Mouse (Mus musculus) ovary, postnatal 10 days (tissue): ENCODE measurements around the gene Syne1.

Experiments used
- DNase-seq: peaks from one replicate; pipeline ENCODE4 v3.0.0; 2022; ENCODE audit warnings: low spot score

Syne1 gene

DNA sequence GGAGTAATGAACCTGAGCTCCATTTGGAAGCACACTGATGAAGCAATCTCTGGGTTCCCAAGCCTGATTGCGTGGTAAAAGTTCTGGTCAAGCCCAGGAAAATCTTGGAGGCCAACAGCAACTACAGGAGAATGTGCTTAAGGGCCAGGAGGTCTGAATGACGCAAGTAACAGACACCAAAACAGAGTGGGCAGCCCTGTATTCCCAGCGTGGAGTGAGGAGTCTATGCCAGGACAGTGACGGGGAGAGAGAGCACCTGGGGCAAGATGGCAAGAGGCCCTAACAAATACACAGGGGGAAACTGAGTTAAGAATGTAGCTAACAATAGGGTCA lies 411.4 kb downstream of the Syne1 start:
- no peak for DNase-seq

DNA sequence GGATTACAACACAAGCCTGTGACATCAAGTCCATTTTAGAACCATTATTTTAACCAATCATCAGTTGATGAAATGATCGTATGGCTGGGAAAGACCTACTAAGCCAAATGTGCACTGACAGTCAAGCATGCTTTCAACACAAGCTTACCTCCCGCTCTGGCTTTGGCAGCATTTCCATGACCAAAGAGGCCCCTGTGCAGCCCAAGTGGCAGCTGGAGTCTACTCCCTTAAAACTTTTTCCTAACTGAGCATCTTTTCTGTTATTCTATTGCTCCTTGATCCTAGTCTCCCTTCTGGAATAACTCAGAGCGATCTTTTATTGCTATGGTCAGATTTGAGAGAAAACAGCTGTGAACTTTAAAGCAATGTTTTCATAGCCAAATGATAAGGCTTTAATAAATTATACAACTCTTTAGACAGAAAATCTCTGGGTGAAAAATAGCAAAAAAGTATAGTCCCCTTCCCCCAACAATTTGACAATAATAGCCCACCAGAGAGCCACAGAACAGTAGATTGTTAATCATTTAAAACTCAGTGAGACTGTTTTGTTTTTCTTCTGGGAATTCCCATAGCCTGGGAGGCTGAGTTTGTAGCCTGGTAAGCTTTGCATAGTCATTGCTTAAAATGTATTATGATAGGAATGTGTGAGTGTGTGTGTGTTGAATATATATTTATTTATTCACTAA lies 411.9 kb downstream of the Syne1 start:
- DNase-seq, result no peak

DNA sequence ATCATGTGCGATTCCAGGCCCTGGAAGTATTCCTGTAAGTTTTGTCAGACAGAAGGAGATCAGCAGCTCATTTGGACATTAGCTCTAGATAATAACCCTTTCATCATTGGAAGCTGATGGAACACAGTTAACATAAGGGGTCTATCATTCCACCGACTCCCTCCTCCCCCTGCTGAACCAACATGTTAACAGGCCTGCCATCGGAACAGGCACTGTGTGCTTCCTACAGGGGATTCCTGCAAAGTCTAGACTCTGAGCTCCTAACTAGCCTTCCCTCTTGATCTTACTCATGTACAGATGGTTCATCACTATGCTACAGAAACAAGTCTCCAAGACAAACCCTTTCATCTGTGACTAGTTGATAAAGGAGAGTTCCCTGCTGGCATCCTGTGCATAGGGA lies 419.2 kb downstream of the Syne1 start:
- DNase-seq, result no peak

DNA sequence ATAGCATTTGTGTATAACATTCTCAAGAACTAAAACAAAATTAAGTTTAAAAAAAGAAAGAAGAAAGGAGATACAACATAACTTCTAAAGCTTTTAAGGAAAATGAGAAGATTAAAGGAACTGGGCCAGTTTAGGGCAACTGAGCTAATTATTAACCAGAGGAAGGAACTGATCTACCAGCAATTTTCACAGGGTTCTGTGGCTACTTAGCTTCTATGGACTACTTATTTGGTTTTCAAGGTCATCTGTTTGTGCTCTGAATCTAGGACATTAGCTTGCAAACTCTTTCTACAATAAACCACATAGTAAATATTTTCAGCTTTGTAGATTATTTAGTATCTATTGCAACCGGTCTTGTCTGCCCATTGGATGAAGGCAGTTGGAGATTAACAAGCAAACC lies 420.8 kb downstream of the Syne1 start:
- no peak for DNase-seq

DNA sequence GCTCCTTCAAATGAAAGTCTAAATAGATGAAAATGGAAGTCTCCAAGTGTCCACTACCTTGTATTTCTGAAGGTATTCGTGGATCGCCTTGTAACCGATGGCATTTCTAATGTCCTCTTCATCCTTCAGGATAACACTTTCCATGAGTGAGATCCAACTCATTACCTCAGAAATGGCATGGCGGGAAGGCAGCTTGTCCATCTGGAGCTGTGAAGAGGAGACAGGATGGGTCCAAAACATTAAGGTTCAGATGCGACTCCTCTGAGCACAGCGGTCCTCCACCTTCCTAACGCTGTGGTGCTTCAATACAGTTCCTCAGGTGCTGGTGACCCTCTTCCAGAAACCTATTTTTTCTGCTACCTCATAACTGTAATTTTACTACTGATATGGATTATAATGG lies 426.5 kb downstream of the Syne1 start:
- DNase-seq, result no peak

DNA sequence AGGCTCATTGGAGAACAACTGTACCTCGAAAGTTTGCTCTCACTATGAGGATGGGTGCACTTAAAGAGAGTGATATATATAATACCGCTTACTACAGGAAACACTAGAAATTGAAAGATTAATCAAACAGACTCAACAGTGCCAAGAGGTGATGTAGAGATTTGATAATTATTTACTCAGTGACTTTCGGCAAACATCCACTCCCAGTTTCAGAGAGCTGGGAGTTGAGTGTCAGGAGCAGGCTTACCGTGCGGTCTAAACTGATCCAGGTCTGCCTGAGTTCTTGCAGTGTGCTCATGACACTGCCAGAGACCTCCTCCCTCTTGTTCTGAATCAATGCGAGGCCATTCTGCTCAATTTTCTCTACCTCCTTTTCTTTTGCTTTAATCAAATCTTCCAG lies 434.6 kb downstream of the Syne1 start:
- no peak for DNase-seq

DNA sequence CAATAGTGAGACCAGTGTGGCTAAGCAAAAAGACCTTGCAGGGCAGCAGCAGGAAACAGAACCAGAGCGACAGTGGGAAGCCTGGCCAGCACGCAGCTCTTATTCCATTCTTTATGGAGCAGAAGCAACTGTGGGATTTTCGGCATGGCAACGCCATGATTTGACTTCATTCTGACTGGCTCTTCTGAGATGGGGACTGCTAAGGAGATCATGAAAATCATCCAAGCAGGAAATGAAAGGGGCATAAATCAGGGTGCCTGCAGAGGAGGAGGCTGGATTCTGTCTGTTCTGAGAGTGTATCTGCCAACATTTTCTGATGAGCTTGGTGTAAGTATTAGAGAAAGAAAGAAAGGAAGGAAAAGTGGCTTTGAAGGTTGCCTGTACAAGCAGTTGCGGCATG lies 435.1 kb downstream of the Syne1 start:
- DNase-seq, result no peak

DNA sequence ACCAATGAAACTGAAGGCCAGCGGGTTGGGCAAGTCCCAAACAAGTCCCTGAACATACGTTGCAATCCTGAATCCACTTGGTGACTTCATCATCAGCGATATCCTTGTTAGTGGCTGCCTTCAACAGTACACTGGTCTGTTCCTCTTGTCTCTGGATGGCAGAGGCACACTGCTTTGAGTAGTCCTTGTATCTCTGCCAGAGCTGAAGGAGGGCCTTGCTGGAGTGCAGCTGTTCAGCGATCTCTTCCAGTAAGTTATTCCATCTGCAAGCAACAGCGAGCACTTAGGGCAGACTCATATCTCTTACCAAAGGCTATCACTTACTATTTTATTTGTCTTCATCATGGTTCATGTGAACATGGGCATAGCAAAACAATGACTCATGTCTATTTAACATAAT lies 440.5 kb downstream of the Syne1 start:
- no peak for DNase-seq

DNA sequence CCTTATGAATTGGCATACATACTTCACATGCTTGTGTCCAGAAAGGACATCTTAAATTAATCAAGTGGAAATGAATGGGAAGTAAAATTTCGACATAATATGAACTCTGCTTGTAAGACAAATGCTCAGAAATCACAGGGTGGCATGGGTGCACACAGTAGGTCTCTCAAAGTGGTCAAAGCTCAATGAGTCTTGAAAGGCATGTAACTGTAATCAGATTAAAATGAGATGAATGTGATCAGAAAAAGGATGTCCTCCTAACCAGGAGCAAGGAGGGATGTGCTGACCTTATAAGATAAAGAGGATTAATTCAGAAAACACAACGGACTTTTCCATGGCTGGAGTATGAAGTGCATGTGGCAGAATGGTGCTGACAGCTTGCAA lies 453.5 kb downstream of the Syne1 start:
- DNase-seq, result no peak

DNA sequence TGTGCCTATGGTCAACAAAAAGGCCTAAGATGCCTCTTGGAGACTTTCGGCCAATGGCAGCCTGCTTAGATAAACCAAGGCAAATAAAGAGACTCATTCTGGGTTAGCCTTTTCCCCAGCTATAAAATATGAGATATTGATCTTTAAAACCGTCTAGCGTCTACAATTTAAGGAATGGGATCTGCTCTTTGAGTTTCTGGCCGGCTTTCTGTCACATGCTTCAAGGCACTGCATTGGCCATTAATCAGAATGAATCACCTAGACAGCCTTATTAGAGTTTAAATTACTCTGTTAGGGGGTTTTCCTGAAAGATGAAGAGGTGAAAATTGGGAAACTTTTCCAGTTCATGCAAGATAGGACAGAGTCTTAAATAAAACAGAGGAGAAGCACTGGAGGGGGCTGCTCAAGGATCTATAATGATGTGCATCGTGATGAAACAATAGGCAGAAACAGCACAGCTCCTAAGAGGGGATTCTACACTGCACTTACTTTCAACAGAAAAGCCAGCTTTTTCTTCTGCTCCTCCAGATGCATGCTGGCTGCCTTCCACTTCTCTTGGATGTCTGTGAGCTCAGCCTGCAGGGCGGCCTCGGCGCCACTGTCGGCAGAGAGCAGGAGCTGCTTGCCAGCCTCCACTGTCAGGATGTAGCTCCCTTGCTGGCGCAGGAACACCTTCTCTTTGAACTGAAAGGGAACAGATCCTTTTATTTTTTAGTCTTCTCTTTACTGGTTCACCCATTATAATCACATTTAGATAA lies 454.1 kb downstream of the Syne1 start:
- DNase-seq, result no peak

DNA sequence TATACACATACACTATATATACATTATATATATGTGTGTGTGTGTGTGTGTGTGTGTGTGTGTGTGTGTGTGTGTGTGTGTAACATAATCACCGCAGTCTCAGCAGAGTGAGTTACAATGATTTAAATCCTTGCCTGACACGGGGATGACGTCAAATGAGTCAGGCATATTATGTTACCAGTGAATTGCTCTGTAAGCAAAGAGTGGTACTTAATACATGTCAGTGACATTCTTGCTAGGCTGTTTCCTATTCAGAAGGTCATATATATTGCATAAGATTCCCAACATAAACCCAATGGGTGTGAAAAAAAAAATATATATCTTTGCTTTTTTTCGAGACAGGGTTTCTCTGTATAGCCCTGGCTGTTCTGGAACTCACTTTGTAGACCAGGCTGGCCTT lies 462.1 kb downstream of the Syne1 start:
- no peak for DNase-seq

DNA sequence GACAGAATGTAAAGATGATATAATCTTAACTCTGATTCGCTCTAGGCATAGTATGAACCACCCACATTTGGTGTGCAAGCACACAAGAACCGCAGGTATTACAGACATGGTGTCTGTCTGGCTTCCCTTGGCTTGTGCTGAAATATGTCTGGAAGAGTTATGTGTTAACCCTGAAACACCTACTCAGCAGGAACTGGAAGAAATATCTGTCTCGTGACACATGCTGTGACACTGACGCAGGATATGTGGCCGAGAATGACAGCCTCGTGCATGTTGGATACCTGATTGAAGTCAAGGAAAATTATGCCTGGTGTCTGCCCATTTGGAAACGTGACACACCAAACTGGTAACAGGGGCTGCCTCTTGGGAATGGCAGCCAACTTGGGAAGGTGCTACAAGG lies 463.9 kb downstream of the Syne1 start:
- DNase-seq, result no peak

DNA sequence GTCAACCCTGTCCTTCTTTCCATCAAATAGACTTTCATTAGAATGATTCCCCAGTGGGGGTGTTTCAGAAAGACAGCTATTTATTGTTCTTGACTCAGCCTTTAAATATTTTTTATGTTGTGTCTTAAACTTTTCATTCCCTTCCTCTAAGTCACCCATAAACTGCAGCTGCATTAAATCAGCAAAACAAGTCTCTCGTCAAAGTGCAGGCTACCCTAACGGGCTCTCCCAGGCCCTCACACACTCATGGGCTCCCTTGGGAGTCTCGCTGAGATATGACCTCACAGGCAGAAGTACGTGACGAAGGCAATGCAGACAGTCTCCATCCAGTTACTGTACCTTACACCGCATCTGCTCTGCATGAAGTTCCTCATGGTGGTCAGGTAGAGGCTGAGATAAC lies 465.0 kb downstream of the Syne1 start:
- DNase-seq, result no peak

DNA sequence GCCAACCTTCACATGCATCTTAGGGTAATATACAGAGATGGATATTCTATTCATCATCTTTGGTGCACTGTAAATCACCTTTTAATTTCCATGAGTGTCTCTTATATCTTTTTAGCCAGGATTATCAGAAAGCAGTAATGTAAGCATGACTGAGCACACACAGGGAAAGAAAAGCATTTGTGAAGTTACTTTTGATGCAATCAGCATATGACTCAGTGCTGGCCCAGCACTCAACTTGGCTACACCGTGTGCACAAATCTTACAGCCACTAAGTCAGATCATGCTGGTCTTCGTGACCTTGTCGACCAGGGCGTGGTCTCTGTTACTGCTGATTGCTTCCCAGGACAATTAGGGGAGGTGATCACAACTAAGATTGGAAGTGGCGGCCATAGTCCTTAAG lies 465.5 kb downstream of the Syne1 start:
- DNase-seq, result no peak

DNA sequence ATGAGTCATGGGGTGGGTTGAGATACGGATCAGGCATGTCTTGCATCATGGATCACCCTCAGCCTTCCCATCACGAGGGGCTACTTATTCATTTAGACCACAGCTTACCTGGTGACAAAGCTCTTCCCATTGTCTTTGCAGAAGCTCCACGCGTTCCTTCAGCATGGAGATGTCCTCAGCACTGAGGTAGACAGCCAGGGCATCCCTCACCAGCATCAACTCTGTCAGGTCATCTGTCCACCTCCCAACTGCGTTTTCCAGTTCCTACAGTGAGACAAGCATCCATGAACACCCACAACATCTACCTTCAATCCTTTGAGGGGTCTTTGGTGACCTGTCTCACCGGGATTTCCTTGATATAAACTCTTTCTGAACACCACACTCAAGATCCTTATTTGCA lies 467.6 kb downstream of the Syne1 start:
- DNase-seq, result no peak

DNA sequence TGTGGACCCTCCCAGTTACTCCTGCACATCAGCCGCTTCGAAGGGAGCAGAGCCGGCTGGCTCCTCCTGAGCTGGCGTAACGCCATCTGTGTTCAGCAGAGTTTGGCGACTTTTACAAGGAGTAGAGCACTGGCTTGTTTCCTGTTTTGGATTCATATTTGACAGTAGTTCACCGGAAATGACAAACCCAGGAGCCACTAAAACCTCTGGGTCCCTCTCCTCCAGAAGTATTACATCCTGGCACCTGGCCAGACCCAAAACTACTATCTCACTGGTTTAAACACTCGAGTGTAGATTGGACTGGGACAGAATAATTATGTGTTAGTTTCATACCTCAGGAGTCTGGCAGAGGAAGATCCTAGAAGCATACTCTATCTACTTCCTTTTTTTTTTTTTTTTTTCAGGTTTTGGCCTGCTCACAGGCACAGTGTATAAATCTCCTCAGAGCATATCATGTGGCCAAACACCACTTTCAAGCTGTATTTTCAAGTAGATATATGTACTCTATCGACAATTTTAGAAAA lies 471.3 kb downstream of the Syne1 start:
- peak; percentile 10 for DNase-seq

DNA sequence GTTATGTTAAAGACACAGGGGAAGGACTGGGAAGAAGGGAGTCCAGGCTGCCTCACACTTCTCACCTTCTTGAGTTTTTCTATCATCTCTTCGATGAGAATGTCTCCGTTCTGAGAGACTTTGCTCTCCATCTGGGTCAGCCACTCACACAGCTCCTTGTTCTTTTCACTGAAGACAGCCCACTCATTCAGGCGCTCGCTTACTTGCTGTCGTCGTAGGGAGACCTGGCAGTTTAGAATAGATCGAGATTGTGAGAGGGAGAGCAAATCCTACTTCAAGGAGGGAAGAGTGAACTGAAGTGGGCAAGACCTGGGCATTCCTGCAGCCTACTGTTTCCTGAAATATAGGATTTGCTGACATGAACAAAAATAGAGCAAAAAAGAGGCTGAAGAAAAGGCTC lies 475.6 kb downstream of the Syne1 start:
- DNase-seq, result no peak

DNA sequence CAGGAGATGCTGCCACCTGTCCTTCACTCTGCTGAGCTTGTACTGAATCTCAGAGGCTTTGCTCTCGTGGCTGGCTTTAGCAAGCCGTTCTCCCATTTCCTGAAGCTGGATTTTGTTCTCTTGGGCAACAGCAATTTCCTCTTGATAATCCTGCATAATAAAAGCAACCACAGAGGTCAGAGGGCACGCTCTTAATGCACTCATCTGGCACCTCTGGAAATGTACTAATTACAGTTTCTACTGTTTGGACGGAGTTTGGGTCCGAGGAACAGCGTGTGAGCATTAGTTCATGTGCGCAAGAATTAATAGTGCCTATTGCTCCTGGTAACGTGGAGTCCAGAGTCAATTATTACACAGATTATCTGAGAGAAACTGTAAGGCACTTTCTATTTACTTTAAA lies 479.2 kb downstream of the Syne1 start:
- DNase-seq, result no peak

DNA sequence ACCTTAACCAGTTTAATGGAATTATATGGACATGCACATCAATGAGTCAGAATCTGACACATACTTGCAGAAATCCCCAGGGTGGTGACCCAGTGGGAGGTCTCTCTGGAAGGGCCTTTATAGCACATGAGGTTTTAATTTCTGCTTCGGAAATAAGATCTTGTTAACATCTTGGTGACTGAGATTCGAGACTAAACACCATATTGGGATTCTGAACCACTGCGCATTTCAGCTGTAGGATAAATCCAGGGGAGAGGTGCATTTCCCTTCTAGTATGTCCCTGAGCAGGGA lies 480.4 kb downstream of the Syne1 start:
- no peak for DNase-seq

DNA sequence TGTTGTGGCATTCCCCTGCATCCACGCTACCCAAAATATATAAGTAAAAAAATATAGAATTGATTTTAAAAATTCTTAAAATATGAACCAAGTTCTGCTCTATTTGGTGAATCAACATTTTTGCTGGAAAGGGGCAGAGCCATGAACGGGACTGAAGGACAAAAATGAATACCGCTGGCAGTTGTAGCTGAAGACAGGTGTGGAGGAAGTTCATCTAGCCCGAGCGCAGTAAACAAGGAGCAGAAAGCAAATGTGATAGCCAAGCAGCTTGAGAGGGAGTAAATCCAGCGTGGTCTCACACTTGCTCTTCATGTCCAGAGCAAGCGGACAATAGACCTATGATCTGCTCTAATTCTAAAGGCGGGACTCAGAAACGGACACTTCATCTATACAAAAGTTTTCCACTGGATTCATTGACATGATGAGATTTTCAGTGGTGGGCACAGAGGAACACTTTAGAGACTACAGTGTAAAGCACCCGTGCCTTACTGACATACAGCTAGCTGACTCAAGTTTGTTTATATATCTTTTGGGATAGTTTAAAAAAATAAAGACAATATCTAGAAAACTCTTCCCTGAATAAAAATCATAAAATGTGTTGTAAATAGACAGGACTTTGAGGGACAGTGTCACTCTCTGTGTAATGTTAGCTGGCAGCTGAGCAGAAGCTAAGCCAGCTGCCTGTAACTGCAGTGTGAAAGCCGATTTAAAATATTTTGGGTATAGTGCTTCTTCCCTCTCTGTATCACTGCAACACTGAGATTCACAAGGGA lies 480.9 kb downstream of the Syne1 start:
- DNase-seq, result no peak

DNA sequence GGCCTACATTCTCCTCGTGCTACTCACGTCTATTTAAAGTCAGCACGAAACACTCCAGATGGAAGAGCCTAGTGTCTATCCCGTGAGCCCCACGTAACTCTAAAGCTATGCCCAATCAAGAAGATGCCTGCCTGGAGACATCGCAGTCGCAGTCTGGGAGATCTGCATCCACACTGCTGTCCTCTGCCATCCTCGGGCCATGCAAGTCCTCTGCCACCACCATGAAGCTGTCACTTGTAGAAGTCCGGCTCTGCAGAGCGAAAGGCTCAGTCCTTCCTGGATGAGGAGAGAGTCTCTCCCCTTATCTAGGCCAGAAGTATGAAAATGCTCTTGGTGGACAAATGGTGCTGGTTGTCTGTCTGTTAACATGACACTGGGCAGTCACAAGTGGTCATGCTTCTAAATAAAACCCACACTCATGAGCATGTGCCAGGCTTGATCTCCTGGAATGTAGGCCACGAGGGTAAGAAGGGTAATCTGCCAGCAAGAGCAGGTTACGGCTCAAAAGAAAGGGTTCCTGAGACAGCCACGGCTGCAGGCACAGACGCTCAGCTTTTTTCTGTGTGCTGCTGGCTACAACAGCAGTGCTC lies 482.5 kb downstream of the Syne1 start, which contains the start of gene Gm10097:
Gene Gm10097 (plus strand): TSS at position 517 of the 590 bp plus-strand sequence.
- DNase-seq, result no peak

DNA sequence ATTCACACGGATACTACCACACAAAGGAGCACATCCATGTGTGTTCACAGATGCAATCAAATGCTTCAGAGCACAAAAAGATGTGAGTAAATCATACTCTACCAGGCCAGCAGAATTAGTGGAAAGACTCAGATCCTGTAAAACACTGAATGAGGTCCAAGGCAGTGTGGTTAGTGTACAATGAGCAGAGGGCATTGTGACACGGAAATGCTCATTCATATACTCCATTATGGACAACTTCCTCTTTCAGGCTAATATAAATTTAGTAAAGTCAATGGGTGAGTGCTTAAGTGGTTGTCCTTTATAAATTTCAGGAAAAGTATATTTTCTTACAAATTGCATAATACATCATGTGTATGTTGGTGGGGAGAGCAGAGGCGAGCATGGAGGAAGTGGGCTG lies 484.2 kb downstream of the Syne1 start:
- no peak for DNase-seq

DNA sequence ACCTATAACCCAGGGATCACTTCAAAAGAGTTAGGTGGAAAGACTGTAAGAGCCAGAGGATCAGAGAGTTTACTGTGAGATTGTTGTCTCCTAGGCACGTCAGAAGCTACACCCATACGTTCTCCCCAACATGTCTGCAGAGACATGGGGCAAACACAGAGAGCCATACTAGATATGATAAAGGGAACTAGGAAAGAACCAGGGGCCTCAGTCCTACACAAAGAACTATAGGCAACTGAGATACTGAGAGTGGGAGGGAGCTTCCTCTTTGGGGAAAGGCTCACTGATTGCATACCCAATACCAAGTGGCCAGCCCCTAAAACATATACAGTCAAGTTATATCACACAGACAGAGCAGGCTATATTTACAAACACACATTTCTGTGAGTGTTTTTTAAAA lies 491.3 kb downstream of the Syne1 start:
- no peak for DNase-seq
